Mouse (Mus musculus): ENCODE data around the gene Fgfr2. TPM values are rescaled to one million over a fixed set of nuclear protein-coding genes. Genes with fewer than 3 reads are reported as not detected.

Gene Fgfr2
- polyA plus RNA-seq (2016; fragmentation: Nextera tagmentation; extraction: Ambion mirVana): 87.4 and 92.5 TPM in 2 replicates

DNA sequence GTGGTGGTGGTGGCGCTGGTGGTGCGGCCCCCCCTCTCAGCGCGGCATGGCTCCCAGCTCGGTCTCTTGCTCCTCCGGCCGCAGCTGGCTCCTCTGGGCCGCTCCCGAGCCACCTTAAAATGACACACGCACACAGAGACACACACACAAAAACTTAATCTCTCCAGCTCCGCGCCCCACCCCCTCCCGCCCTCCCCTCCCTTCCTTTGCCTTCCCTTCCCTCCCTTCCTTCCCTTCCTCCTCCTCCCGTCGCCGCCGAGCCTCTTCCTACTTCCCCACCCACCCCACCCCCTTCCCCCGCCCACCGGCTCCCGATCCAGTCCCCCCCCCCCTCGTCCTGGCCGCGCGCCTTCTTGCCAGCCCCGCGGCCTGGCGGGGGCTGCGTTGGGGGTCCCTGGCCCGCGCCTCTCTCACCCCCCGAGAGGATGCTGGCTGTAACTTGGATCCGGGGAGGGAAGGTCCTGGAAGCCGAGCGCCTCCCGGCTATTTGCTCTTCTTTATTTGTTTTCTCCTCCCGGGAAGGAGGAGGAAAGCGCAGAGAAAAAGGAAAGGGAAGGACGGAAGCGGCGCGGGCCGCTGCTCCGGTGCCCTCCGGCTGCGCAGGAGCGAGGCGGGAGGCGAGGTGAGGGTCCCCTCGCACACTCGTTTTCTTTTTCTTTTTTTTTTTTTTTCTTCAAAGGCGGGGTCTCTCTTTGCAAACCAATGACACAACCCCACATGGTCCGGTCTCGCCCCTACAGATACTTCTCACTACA is at the start of gene Fgfr2:
Gene Fgfr2, minus strand, starts transcription at position 107 of the 755 bp plus-strand sequence.
- WGBS: 2% methylated on average over 46 of the region's 53 CpGs
- peak; percentile 84 for DNase-seq (ENCODE audit: low spot score)
- Histone ChIP-seq H3K27ac (peak within 1 kb of the TSS; percentile 100), H3K4me1 (replicated peaks) (peaks cover 41% of the 10 kb centered on the region), H3K27me3 (ENCODE audit: insufficient read depth, poor library complexity, severe bottlenecking) (peaks cover 26% of the 10 kb centered on the region), H3K9me3 (no peaks in the 10 kb centered on the region), H3K36me3 (no peaks in the 10 kb centered on the region), H3K4me3 (peak within 1 kb of the TSS; percentile 98)

DNA sequence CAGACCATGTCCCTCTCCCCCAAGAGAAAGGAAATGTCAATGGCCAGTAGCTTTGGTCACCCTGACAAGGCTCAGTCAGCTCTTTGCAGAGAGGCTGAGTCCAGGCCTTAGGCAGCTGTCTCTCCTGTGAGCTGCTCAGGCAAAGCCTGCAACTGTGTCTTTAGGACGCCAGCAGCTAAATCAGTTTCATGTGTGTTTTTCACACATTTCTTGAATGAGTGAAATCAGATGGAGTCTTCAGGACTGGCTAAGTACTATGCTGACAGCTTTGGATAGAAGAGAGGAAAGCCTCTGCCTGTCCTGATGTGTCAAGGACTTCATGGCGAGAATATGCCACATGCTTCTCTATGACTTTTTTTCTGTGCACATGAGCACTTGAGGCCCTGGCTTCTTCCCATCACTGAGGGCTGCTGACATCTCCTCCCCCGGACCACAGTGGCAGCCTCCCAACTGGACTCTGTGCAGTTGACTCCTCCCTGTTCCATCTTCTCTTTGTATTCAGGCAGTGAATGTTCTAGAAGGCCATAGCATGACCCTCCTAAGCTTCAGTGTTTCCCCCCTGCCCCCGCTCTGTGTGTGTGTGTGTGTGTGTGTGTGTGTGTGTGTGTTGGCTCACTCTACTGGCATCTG is 48.4 kb upstream of the Fgfr2 start:
- 87% methylated on average over 4 of the region's 4 CpGs for WGBS
- no peak overlapping the region for H3K27ac ChIP-seq
- H3K4me3 ChIP-seq: no peak overlapping the region
- no peaks in the 10 kb centered on the region for H3K36me3 ChIP-seq
- no peaks in the 10 kb centered on the region for H3K4me1 ChIP-seq (replicated peaks)
- H3K27me3 ChIP-seq (ENCODE audit: insufficient read depth, poor library complexity, severe bottlenecking): no peaks in the 10 kb centered on the region
- DNase-seq (ENCODE audit: low spot score): no peak
- no peaks in the 10 kb centered on the region for H3K9me3 ChIP-seq

DNA sequence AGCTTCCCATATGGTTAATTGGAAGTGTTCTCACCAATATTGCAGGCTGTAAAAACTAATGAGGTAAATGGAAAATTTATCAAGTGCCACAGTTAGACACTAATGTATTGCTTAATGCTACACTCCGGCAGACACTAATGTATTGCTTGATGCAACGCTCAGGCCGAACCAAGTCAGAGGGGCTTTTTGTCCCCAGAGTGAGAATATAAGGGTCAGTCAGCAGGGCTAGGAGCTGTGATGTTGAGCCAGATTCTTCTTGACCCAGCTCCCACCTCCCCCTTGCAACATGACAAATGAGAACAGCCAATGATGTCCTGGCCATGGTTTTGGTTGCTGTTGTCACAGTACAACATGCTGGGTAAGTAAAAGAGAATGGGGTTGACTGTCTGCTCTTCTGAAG is 45.8 kb upstream of the Fgfr2 start:
- Histone ChIP-seq H3K27me3 (ENCODE audit: insufficient read depth, poor library complexity, severe bottlenecking) (no peaks in the 10 kb centered on the region), H3K9me3 (no peaks in the 10 kb centered on the region), H3K36me3 (no peaks in the 10 kb centered on the region), H3K4me1 (replicated peaks) (no peaks in the 10 kb centered on the region), H3K27ac (no peak overlapping the region), H3K4me3 (no peak overlapping the region)
- WGBS: 93% methylated on average over 3 of the region's 3 CpGs
- no peak for DNase-seq (ENCODE audit: low spot score)

DNA sequence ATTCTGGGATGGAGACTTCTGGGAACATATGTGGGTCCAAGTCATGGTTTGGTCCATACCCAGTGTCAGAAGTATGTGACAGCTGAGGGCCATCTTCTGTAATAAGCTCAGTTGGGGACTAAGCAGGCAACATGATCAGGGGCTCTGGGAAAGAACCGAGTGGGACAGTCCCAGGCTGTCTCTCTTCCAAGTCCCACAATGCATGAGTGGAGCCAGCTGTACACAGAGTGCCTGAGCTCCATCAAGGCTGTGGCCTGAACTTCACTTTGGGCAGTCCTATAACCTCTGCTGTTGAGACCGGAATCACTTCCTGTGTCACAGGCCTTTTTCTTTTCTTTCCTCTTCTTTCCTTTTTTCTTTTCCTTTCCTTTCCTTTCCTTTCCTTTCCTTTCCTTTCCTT is 44.8 kb upstream of the Fgfr2 start:
- H3K27ac ChIP-seq: no peak overlapping the region
- no peaks in the 10 kb centered on the region for H3K27me3 ChIP-seq (ENCODE audit: insufficient read depth, poor library complexity, severe bottlenecking)
- H3K36me3 ChIP-seq: no peaks in the 10 kb centered on the region
- no peak overlapping the region for H3K4me3 ChIP-seq
- WGBS: 83% methylated on average over 2 of the region's 2 CpGs
- H3K4me1 ChIP-seq (replicated peaks): 0 out of 2 replicates have a peak, but pooled peaks cover 2% of the 10 kb centered on the region
- no peak for DNase-seq (ENCODE audit: low spot score)
- H3K9me3 ChIP-seq: no peaks in the 10 kb centered on the region

DNA sequence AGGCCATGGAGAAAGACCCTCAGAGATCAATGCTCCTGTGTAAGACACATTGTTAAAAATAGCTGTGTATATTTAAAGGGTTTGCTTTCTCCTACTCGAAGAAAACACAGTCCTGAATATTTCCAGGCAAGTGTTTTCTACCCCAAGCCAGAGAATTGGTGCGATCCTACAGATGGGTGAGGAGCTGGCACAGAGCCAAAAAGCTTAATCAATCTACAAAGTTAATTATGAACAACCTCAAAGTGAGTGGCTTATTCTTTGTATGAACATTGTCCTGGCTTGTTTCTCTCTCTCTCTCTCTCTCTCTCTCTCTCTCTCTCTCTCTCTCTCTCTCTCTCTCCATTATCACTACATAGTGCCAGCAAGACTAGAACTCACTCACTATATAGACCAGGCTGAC is 41.6 kb upstream of the Fgfr2 start:
- Histone ChIP-seq H3K36me3 (no peaks in the 10 kb centered on the region), H3K27me3 (ENCODE audit: insufficient read depth, poor library complexity, severe bottlenecking) (no peaks in the 10 kb centered on the region), H3K27ac (no peak overlapping the region), H3K4me1 (replicated peaks) (0 out of 2 replicates have a peak, but pooled peaks cover 4% of the 10 kb centered on the region), H3K9me3 (no peaks in the 10 kb centered on the region), H3K4me3 (no peak overlapping the region)
- no peak for DNase-seq (ENCODE audit: low spot score)
- WGBS: 77% methylated on average over 2 of the region's 2 CpGs

DNA sequence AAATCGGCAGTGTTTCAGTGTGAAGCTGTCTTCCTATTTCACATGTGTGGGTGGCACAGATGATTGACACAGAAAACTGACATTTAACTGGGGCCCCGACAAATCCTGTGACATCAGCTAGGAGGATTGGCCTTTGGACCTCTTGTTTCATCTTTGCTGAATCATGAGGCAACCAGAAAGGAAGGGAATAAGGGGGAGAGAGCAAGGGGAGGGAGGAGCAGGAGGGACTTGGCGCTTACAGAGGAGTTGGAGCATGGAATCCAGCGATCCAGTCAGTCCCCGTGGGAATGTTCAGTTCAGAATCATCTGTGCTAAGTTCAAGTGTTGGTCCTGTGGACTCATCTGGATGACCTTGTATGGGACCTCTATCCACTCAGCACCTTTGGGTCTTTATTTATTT is 39.9 kb upstream of the Fgfr2 start:
- Histone ChIP-seq H3K9me3 (no peaks in the 10 kb centered on the region), H3K4me3 (no peak overlapping the region), H3K4me1 (replicated peaks) (0 out of 2 replicates have a peak, but pooled peaks cover 4% of the 10 kb centered on the region), H3K27me3 (ENCODE audit: insufficient read depth, poor library complexity, severe bottlenecking) (no peaks in the 10 kb centered on the region), H3K27ac (no peak overlapping the region), H3K36me3 (no peaks in the 10 kb centered on the region)
- DNase-seq (ENCODE audit: low spot score): no peak
- 61% methylated on average over 5 of the region's 5 CpGs for WGBS

DNA sequence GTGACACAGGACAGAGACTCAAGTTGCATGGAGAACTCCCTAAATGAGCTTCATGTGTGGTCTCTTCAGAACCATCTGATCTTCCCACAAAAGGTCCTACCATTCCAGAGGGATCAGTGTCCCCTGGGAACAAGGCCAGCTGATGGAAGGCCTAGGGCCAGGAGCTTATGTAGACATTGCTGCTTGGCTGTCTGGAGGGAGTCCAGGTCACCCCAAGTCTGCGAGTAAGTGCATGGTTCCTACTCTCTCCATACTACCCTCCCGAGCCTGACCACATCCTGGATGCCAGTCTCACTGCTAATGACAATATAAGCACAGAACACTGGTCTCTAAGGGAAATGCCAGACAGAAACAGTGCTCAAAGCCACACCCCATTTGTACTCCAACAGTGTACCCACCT is 39.0 kb upstream of the Fgfr2 start:
- H3K9me3 ChIP-seq: no peaks in the 10 kb centered on the region
- H3K4me1 ChIP-seq (replicated peaks): 0 out of 2 replicates have a peak, but pooled peaks cover 4% of the 10 kb centered on the region
- H3K27me3 ChIP-seq (ENCODE audit: insufficient read depth, poor library complexity, severe bottlenecking): no peaks in the 10 kb centered on the region
- WGBS: 71% methylated on average over 2 of the region's 2 CpGs
- H3K4me3 ChIP-seq: no peak overlapping the region
- no peak for DNase-seq (ENCODE audit: low spot score)
- H3K36me3 ChIP-seq: no peaks in the 10 kb centered on the region
- no peak overlapping the region for H3K27ac ChIP-seq

DNA sequence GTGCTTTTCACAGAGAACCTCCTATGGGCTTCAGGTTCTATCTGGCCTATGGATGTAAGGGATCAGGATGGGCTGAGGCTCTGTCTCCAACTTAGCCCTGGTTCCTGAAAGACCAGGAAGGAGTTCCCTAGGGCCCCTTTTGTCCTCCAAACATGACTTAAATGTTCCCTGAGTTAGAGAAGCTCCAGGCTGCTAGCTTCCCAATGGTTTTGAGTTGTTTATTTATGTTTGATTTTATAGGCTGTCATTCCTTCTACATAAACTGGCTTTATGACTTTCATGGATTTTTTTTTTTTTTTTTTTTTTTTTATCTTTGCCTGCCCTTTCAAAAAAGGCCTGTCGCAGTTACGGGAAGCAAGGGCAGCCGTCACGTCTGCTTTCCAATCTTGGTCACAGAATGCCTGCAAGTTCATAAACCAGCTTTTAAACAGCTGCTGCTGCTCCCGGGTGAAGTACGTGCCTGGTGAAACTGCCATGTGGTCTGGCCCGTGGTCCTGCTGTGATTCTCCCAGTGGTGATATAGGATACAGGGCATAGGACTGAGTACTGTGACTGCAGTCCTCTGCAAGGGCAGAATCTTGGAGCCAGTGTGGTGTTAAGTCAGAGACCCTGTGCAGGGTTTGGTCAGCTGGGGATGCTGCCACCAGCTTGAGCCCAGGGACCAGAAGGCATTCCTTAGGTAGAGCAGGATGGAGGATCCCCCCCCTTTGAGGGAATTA is 38.4 kb upstream of the Fgfr2 start:
- DNase-seq (ENCODE audit: low spot score): no peak
- Histone ChIP-seq H3K36me3 (no peaks in the 10 kb centered on the region), H3K4me3 (no peak overlapping the region), H3K27me3 (ENCODE audit: insufficient read depth, poor library complexity, severe bottlenecking) (no peaks in the 10 kb centered on the region), H3K9me3 (no peaks in the 10 kb centered on the region), H3K27ac (no peak overlapping the region), H3K4me1 (replicated peaks) (0 out of 2 replicates have a peak, but pooled peaks cover 4% of the 10 kb centered on the region)
- WGBS: 74% methylated on average over 7 of the region's 7 CpGs

DNA sequence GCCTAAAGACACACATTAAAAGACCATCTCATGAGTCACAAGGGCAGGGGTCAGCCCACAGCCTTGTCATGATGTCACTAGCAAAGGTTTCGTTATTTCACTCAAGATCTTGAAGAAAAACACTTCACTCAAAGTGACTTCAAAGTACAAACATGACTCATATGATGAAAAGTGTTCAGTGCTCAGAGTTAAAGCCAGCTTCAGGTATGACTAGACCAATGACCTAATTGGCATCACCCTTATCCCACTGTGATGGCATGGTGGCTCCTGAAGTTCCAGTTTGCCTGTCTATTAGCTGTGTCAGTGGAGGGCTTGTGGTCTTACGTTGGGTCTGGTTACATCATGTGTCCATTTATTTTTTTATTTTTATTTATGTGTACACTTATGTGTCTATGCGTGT is 36.4 kb upstream of the Fgfr2 start:
- Histone ChIP-seq H3K4me3 (no peak overlapping the region), H3K9me3 (no peaks in the 10 kb centered on the region), H3K27ac (no peak overlapping the region), H3K36me3 (no peaks in the 10 kb centered on the region), H3K27me3 (ENCODE audit: insufficient read depth, poor library complexity, severe bottlenecking) (no peaks in the 10 kb centered on the region), H3K4me1 (replicated peaks) (0 out of 2 replicates have a peak, but pooled peaks cover 4% of the 10 kb centered on the region)
- DNase-seq (ENCODE audit: low spot score): no peak
- 91% methylated on average over 3 of the region's 3 CpGs for WGBS

DNA sequence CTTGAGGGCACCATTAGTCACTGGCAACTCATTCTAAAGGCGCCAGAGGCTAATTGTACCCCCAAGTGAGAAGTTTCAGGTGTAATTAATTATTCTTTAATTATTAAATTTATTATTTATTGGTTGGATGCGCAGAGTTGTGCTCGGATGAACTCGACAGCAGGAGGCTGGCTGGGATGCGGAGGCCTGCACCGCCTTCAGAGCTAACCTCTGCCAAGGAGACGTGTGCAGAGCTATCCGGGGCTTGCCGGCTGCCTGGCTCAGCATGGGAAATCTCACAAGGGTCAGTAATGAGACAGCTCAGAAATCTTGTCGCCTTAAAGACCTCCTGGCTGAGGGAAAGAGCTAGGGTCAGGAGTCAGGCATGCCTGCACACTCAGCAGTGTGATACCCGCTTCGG is 32.5 kb upstream of the Fgfr2 start:
- no peak for DNase-seq (ENCODE audit: low spot score)
- H3K27me3 ChIP-seq (ENCODE audit: insufficient read depth, poor library complexity, severe bottlenecking): no peaks in the 10 kb centered on the region
- H3K4me3 ChIP-seq: no peak overlapping the region
- no peak overlapping the region for H3K27ac ChIP-seq
- H3K4me1 ChIP-seq (replicated peaks): no peaks in the 10 kb centered on the region
- no peaks in the 10 kb centered on the region for H3K36me3 ChIP-seq
- H3K9me3 ChIP-seq: no peaks in the 10 kb centered on the region
- 82% methylated on average over 12 of the region's 12 CpGs for WGBS

DNA sequence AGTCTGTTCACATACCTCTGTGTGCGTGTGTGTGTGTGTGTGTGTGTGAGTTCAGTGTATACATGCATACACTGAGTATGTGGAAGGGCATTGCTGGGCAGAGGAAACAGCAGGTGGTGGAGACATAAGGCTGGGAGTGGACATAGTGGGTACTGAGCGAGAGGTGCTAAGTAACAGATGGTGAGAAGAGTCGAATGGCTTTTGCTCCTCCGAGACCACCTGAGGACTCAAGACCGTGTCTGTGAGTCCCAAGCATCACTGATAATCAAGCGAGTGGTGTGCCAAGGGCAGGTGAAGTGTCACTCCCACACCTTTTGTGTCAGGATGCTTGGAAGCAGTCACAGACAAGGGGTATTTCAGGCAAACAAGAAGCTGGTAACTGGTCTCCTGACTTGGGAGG is 31.7 kb upstream of the Fgfr2 start:
- Histone ChIP-seq H3K27ac (no peak overlapping the region), H3K27me3 (ENCODE audit: insufficient read depth, poor library complexity, severe bottlenecking) (no peaks in the 10 kb centered on the region), H3K36me3 (no peaks in the 10 kb centered on the region), H3K9me3 (no peaks in the 10 kb centered on the region), H3K4me1 (replicated peaks) (no peaks in the 10 kb centered on the region), H3K4me3 (no peak overlapping the region)
- no peak for DNase-seq (ENCODE audit: low spot score)
- WGBS: 80% methylated on average over 6 of the region's 6 CpGs

DNA sequence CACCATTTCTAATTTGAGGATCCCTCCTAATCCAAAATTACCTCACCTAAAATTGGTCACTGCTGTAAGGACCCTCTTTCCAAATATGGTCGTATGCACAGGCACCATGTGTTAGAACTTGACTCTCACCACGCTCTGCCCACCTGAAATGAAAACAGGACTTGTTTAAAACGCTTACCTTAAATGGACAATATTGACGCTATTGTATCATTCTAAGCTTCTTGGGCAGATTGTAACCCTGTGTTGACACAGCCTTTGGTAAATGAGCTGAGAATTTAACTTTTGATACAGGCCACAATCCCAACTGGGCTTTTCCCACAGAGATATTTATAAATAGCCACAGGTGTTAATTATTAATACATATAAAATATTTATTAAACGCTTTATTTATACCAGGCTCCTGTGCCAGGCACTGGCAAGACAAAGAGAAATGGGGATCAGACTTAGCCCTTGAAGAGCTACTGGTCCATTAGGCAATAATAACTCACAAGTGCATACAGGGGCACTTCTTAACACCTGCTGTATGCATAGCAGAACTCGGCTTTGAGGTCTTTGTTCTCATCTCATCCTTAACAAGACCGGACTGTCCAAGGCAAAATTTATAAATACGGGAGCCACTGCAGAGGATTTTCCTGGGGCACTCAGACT is 16.7 kb upstream of the Fgfr2 start:
- H3K27ac ChIP-seq: no peak overlapping the region
- no peak overlapping the region for H3K4me3 ChIP-seq
- WGBS: 90% methylated on average over 8 of the region's 8 CpGs
- H3K36me3 ChIP-seq: no peaks in the 10 kb centered on the region
- no peaks in the 10 kb centered on the region for H3K27me3 ChIP-seq (ENCODE audit: insufficient read depth, poor library complexity, severe bottlenecking)
- no peak for DNase-seq (ENCODE audit: low spot score)
- H3K9me3 ChIP-seq: no peaks in the 10 kb centered on the region
- H3K4me1 ChIP-seq (replicated peaks): no peaks in the 10 kb centered on the region

All from hindbrain, embryonic 10.5 days (tissue).